Mouse (Mus musculus) spleen, adult 2 months (tissue): ENCODE results near the gene Ccdc171. TPM values are rescaled to one million over a fixed set of nuclear protein-coding genes. Genes with fewer than 3 reads are reported as not detected.
"Not testable (repeated sequence)": the region's sequence is repeated elsewhere in the genome, so short reads cannot be mapped to it uniquely, and the experiment has no call there.

Source experiments
- DNase-seq, 2 experiments: peaks; one replicate each; pipeline versions ENCODE4 v3.0.0 to v3.0.0-alpha.2; 2012 to 2021; ENCODE audit warnings: low spot score in 2 of 2, low read depth in 1 of 2
- H3K27ac ChIP-seq: fragments of 200-500 bp; 2 replicates; pipeline ENCODE4 v1.5.1; 2012; ENCODE audit warnings: low read length, inconsistent platforms; ENCODE audit not compliant: insufficient read depth
- H3K27me3 ChIP-seq: fragments of 200-500 bp; 2 replicates; pipeline ENCODE4 v1.6.1; 2012; ENCODE audit warnings: mild to moderate bottlenecking, moderate library complexity, low read length, inconsistent platforms; ENCODE audit not compliant: control insufficient read depth, insufficient read depth
- H3K36me3 ChIP-seq: fragments of 200-500 bp; 2 replicates; pipeline ENCODE4 v1.6.1; 2012; ENCODE audit warnings: mild to moderate bottlenecking, low read length, inconsistent platforms; ENCODE audit not compliant: control insufficient read depth, insufficient read depth
- H3K4me1 ChIP-seq: fragments of 200-500 bp; 2 replicates; pipeline ENCODE4 v1.6.1; 2011; ENCODE audit warnings: inconsistent platforms; ENCODE audit not compliant: control insufficient read depth, insufficient read depth, insufficient read length
- H3K4me3 ChIP-seq: fragments of 200-500 bp; 2 replicates; pipeline ENCODE4 v1.5.1; 2011; ENCODE audit warnings: mild to moderate bottlenecking, inconsistent platforms; ENCODE audit not compliant: insufficient read depth, insufficient read length; ENCODE audit errors: extremely low read depth
- CTCF ChIP-seq: fragments of 200-500 bp; IDR thresholded peaks from 2 replicates; pipeline ENCODE4 v1.5.1; 2011; ENCODE audit warnings: mild to moderate bottlenecking, inconsistent platforms; ENCODE audit not compliant: insufficient read depth, insufficient read length, insufficient replicate concordance; ENCODE audit errors: extremely low read depth
- POLR2A ChIP-seq: fragments of 200-500 bp; IDR thresholded peaks from 2 replicates; pipeline ENCODE4 v1.6.1; 2011; ENCODE audit warnings: low read depth, low read length, inconsistent platforms
- WGBS: fragments of 180-500 bp; shearing (Covaris S2); methylation state at CpG from one replicate; pipeline ENCODE4 v1.1.7; 2018; 5-methylcytosine and 5-hydroxymethylcytosine counted together
- polyA plus RNA-seq: library from polyadenylated mRNA; depleted of rRNA; stranded (reverse); fragments of >200 nt; gene quantifications from 2 replicates; pipeline ENCODE4 v1.2.3, GENCODE M21; 2012; rRNA removed

Gene Ccdc171
- 0.80 and 1.0 TPM in 2 replicates for polyA plus RNA-seq

DNA sequence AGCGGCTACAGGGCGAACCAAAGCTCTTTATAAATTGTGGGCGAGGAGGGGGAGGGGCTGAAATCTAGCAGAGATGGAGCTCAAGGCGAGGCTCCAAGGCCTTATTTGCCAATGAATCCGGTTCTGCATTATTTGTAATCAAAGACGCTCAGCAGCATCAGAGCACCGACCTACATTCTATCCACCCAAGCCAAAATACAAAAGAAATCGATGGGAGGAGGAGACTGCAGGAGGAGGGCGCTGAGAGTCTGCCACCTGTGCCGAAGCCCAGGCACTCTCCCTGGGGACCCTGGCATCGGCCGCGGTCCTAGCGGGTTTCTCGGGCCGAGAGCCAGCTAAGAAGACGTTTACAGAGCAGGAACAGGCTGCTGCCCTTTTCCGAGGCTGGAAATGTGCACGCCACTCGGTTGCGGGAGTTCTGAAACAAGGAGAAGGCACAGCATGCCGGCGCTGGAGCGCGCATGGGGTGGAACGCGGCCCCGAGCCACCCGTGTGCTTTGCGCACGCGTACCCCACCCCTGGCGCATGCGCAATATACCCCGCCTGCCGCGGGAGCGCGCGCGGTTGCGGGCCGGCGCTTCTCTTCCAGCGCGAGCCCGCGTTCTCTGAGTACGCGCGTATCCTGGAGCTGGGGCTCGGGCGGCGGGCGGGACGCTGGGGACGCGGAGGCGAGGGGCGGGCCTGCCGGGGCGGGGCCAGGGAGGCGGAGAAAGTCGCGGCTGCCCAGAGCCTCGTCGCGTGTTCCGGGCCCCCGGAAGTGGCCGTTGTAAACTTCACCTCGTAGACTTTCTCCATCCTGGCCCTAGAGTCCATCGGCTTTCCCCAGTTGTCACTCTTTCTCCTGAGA lies at the start of gene Ccdc171:
Gene Ccdc171 (plus strand): TSS at position 703 of the 847 bp plus-strand sequence.
- DNase-seq, result peak; percentile 91 to 92
- Histone ChIP-seq H3K27ac (peak within 1 kb of the TSS; percentile 87), H3K4me3 (peak within 1 kb of the TSS; percentile 89), H3K4me1 (no peaks in the 10 kb centered on the region; the same call in 1 of the 2 replicates), H3K27me3 (no peaks in the 10 kb centered on the region), H3K36me3 (no peaks in the 10 kb centered on the region)
- under 1% methylated on average over 64 of the region's 73 CpGs for WGBS
- no peak for TF ChIP-seq CTCF
- peak; percentile 85 for TF ChIP-seq POLR2A

DNA sequence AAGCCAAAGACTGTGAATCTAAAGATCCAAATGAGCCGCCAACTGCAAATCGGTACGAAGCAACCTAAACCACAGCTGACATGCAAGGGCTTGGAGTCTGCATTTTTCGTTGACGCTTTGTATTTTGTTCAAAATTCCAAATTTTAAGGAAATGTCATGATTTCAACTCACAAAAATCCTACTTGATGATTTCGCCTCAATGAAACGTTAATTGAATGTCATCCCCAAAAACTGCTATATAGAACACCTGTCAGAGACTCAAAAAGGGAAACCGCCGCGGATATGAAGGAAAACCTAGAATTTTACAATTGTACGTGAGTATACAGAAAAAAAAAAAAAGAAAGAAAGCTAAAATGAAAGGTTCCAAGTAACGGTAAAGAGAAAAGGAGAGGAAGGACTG lies 40.1 kb upstream of the Ccdc171 start:
- peak overlapping the region; percentile 72 for H3K4me3 ChIP-seq
- peak overlapping the region; percentile 52 for H3K27ac ChIP-seq
- 30% methylated on average over 12 of the region's 12 CpGs for WGBS
- DNase-seq, result no peak
- H3K27me3 ChIP-seq, result no peaks in the 10 kb centered on the region
- peaks cover 3% of the 10 kb centered on the region; the same call in 1 of the 2 replicates for H3K4me1 ChIP-seq
- peaks cover 12% of the 10 kb centered on the region for H3K36me3 ChIP-seq
- TF ChIP-seq CTCF, result no peak
- TF ChIP-seq POLR2A, result no peak

DNA sequence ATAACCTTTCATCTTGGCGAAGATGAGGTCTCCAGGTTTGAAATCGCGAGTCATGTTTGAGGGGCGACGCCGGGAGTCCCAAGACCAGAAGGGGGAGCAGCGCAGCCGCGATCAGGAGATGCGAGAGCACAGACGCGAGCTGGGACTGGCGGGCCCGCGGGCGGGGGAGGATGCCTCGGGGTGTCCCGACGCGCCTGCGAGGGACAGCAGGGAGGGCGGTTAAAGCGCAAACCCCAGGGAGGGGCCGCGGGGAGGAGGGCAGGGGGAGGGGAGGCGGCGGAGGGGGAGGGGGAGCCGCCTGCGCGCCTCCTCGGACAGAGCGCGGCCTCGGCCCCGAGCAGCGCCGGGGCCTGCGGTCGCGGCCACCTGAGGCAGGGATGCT lies 39.6 kb upstream of the Ccdc171 start:
- TF ChIP-seq POLR2A (no peak), CTCF (peak; percentile 62)
- Histone ChIP-seq H3K36me3 (peaks cover 11% of the 10 kb centered on the region), H3K4me1 (peaks cover 3% of the 10 kb centered on the region; the same call in 1 of the 2 replicates), H3K27ac (peak overlapping the region; percentile 100), H3K4me3 (peak overlapping the region; percentile 72), H3K27me3 (no peaks in the 10 kb centered on the region)
- peak; percentile 70 to 86 for DNase-seq
- 1% methylated on average over 36 of the region's 40 CpGs for WGBS

DNA sequence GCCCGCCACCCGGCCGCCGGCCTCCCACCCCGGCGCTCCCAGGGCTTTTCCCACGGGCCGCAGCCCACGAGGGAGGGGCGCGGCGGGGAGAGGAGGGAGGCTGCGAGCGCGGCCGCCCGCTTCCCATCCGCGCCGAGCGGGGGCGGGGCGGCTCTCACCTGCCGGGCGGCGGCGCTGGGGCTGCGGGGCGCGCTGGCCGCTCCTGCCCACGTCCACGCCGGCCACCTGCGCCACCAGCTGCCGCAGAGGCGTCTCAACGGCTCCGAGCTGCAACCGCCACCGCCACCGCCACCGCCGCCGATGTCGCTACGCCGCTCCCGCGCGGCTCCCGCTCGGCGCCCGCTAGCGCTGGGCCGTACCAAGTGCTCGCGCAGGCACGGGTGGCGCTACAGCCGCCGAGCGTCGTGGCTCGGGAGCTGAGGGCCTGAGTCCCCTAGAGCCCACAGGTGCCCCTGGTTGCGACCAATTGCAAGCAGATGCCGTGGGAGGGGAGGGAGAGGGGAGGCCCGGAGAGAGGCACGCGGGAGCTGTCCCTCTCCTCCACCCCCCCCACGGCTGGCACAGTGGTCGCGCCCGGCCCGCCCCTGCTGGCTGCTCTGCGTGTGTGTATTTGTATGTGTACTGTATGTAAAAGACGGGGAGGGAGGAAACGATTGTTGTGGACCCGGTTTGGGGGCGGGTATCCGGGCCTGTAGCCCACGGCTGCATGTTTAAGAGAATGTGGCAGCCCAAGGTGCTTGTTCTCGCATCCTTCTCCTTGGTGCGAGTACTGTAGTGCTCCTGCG lies 39.0 kb upstream of the Ccdc171 start, which contains the start of gene Psip1:
Gene Psip1 (minus strand): TSS at position 343 of the 785 bp plus-strand sequence.
- peak within 1 kb of the TSS; percentile 72 for H3K4me3 ChIP-seq
- peak; percentile 58 for TF ChIP-seq POLR2A
- peak; percentile 19; the same call in 1 of the 2 replicates for TF ChIP-seq CTCF
- H3K36me3 ChIP-seq, result peaks cover 8% of the 10 kb centered on the region
- no peaks in the 10 kb centered on the region for H3K27me3 ChIP-seq
- WGBS, result under 1% methylated on average over 62 of the region's 86 CpGs
- peak within 1 kb of the TSS; percentile 100 for H3K27ac ChIP-seq
- DNase-seq, result peak; percentile 75 to 83
- peaks cover 3% of the 10 kb centered on the region; the same call in 1 of the 2 replicates for H3K4me1 ChIP-seq

DNA sequence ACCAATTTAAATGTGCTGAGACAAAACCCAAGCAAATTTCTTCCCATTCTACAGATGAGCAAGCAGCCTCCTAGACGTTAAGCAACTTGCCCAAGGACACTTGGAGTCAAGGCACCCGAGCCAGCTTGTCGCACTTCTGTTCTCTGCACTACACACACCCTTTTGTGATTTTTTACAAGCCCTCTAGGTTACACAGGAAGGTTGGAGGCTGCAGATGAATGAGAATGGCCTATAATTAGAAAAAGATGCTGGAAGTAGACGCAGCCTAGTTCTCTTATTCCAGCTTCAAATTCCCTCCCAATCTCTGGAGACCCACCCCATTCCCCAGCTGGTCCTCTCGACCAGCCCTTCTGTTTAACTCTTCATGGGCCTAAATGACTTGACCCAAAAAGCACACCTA lies 36.2 kb upstream of the Ccdc171 start:
- Histone ChIP-seq H3K4me1 (peaks cover 3% of the 10 kb centered on the region; the same call in 1 of the 2 replicates), H3K4me3 (no peak overlapping the region), H3K36me3 (no peaks in the 10 kb centered on the region), H3K27me3 (no peaks in the 10 kb centered on the region), H3K27ac (no peak overlapping the region)
- DNase-seq, result no peak
- whole genome bisulfite sequencing, result 84% methylated on average over 5 of the region's 5 CpGs
- TF ChIP-seq POLR2A (no peak), CTCF (no peak)

DNA sequence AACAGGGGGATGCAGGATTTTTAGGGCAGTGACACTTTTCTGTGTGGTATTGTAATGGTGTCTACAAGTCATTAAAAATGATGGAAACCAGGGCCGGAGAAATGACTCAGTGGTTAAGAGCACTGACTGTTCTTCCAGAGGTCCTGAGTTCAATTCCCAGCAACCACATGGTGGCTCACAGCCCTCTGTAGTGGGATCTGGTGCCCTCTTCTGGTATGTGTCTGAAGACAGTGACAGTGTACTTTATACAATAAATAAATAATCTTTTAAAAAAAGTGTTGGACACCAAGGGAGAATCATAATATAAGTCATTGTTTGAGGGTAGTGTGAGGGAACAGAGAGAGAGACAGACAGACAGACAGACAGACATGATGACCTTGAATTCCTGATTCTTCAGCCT lies 32.2 kb upstream of the Ccdc171 start:
- TF ChIP-seq CTCF (no peak), POLR2A (no peak)
- Histone ChIP-seq H3K27ac (no peak overlapping the region), H3K27me3 (no peaks in the 10 kb centered on the region), H3K36me3 (no peaks in the 10 kb centered on the region), H3K4me1 (no peaks in the 10 kb centered on the region), H3K4me3 (no peak overlapping the region)
- no peak for DNase-seq
- WGBS, result 85% methylated on average over 1 of the region's 1 CpGs

DNA sequence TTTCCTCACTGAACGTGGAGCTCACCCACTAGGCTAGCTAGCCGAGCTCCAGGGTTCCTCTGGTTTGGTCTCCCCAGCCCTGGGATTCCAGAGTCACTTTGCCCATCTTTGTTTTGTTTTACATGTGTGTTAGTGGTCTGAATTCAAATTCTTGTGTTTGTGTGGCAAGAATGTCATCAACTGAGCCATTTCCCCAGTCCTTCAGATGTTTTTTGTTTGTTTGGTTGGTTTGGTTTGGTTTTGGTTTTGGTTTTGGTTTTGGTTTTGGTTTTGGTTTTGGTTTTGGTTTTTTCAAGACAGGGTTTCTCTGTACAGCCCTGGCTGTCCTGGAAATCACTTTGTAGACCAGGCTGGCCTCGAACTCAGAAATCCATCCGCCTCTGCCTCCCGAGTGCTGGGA lies 28.3 kb upstream of the Ccdc171 start:
- H3K27me3 ChIP-seq, H3K4me1 ChIP-seq, H3K4me3 ChIP-seq, H3K27ac ChIP-seq, H3K36me3 ChIP-seq, DNase-seq: not testable (repeated sequence)
- 90% methylated on average over 5 of the region's 5 CpGs for WGBS
